Mouse (Mus musculus) lung, adult 2 months (tissue): Measurements from ENCODE around the gene Ankrd55. TPM values are rescaled to one million over a fixed set of nuclear protein-coding genes. Genes with fewer than 3 reads are reported as not detected.
A peak's percentile ranks its signal among the peaks of the same experiment; 100 is the strongest.
"Not testable (repeated sequence)": the region's sequence is repeated elsewhere in the genome, so short reads cannot be mapped to it uniquely, and the experiment has no call there.

ENCODE experiments used
- DNase-seq: peaks from one replicate; pipeline ENCODE4 v3.0.0; 2022
- H3K4me1 ChIP-seq: fragments of 200-500 bp; 2 replicates; pipeline ENCODE4 v1.6.1; 2011; ENCODE audit warnings: low read length; ENCODE audit not compliant: control insufficient read depth, insufficient read depth
- H3K4me3 ChIP-seq: fragments of 200-500 bp; replicated peaks from 2 replicates; pipeline ENCODE3; 2011; ENCODE audit warnings: low read depth, mild to moderate bottlenecking, control low read depth, low read length; ENCODE audit errors: extremely low read depth
- CTCF ChIP-seq: fragments of 200-500 bp; IDR thresholded peaks from 2 replicates; pipeline ENCODE4 v1.5.1; 2011; ENCODE audit warnings: mild to moderate bottlenecking, low read length, control low read depth; ENCODE audit not compliant: insufficient read depth
- POLR2A ChIP-seq: fragments of 200-500 bp; IDR thresholded peaks from 2 replicates; pipeline ENCODE4 v1.6.1; 2011; ENCODE audit warnings: low read depth, mild to moderate bottlenecking, control low read depth, low read length, borderline replicate concordance; ENCODE audit errors: extremely low read depth
- WGBS: fragments of 180-500 bp; shearing (Covaris S2); methylation state at CpG from one replicate; pipeline ENCODE4 v1.1.7; 2018; 5-methylcytosine and 5-hydroxymethylcytosine counted together
- polyA plus RNA-seq: library from polyadenylated mRNA; depleted of rRNA; stranded (reverse); fragments of >200 nt; gene quantifications from 2 replicates; pipeline ENCODE4 v1.2.3, GENCODE M21; 2012

The Ankrd55 gene
- polyA plus RNA-seq, 1 experiment, result 0.15 TPM

DNA sequence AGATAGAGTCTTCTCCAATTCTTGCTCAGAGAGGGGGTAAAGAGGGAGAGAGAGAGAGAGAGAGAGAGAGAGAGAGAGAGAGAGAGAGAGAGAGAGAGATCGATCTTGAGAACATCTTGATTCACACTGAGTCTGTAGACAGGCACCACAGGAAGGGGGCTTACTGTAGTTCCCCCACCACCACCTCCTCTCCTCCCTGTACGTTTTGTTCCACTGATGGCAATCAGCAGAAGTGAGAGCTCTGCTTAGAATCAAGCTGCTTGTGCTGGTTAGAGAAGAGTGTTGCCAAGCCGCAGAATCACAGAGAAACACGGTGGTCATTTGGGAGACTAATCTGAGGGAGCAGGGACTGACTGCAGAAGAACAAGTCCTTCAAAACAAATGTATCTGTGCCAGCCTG is 1.7 kb downstream of the Ankrd55 start:
- WGBS, result 59% methylated on average over 4 of the region's 4 CpGs
- H3K4me3 ChIP-seq, result no peak overlapping the region

DNA sequence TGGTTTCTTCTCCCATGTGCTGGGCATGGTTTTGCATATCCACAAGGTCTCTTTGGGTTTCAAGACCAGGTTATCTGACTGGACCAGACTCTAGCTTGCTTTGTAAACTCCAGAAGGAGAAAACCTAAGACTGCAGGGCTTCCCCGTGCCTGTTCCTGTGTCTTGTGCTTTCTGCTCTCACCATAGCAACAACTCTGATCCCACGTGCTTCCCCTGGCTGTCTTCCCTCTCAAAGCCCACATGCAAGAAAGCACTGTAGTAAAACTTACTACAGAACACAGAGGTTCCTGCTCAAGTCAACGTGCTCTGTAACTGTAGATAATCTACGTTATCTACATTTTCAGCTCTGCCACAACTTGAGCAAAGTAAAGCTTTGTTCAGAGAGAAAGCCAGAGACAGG is 4.2 kb downstream of the Ankrd55 start:
- Histone ChIP-seq H3K4me1 (no peaks in the 10 kb centered on the region), H3K4me3 (no peak overlapping the region)
- TF ChIP-seq CTCF (no peak), POLR2A (no peak)
- no peak for DNase-seq
- 45% methylated on average over 4 of the region's 4 CpGs for WGBS

More for the DNA sequence above, 1.7 kb downstream of the Ankrd55 start:
- DNase-seq, result no peak
- TF ChIP-seq POLR2A (no peak), CTCF (no peak)
- no peaks in the 10 kb centered on the region for H3K4me1 ChIP-seq

- 94% methylated on average over 6 of the region's 6 CpGs for WGBS
Observed at GRCm38 (mm10) chr13:112293092-112293491, 4.8 kb downstream of the Ankrd55 start.

DNA sequence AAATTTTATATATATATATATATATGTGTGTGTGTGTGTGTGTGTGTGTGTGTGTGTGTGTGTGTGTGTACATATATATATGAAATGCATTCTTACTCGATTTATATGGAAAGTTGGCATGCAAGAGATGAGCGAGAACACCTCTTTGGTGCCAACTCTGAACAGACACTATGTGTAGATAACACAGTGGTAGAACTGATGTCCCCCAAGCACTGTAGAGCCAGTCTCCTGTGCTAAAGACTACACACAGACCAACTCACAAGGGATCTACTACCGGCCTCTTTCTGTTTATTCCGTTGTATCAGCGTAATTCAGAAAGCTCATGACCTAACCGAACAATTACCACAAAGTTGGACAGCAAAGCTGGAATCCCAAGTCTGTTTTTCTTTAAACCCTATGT is 6.2 kb downstream of the Ankrd55 start:
- 89% methylated on average over 6 of the region's 6 CpGs for WGBS
- DNase-seq, result no peak
- no peak overlapping the region for H3K4me3 ChIP-seq
- TF ChIP-seq POLR2A, result no peak
- no peak for TF ChIP-seq CTCF
- H3K4me1 ChIP-seq, result no peaks in the 10 kb centered on the region

More at GRCm38 (mm10) chr13:112293092-112293491, 4.8 kb downstream of the Ankrd55 start:
- Histone ChIP-seq H3K4me1 (no peaks in the 10 kb centered on the region), H3K4me3 (no peak overlapping the region)
- no peak for DNase-seq
- TF ChIP-seq POLR2A (no peak), CTCF (no peak)

DNA sequence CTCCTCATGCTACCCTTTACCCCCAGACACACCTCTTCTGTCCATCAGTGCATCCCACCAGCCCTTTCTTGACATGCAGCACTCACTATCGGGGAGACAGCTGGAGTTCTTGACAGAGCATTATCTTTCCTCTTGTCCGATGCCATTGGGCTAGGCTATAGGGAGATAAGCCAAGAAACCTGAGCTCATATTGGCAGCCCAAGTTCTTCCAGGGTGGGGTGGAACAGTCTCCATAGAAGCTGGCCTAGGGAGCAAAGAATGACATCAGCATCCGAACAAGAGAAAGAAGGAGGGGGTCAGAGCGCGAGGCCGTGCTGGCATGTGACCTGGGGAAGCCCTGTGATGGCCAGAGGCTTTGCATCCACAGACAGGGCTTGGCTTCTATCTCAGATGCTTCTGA is 9.5 kb downstream of the Ankrd55 start:
- no peak for DNase-seq
- no peak for TF ChIP-seq CTCF
- TF ChIP-seq POLR2A, result no peak
- WGBS, result 81% methylated on average over 6 of the region's 6 CpGs
- Histone ChIP-seq H3K4me1 (no peaks in the 10 kb centered on the region), H3K4me3 (no peak overlapping the region)

DNA sequence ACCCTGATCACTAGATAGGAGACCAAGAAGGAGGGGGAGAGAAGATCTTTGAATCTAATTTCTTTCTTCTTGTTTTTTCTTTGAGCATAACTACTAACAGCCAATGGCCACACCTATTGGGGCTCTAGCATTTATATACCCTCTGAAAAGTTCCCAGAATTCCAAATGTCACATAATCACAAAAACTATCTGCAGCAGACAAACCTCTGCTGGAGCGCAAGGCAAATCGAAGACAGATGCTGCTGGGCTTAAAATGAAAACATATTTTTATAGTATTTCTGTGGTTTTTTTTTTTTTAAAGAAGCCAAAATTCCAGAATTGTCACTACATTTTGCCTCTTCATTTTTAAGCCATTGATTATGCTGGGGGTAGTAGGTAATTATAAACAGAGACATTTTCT is 15.2 kb downstream of the Ankrd55 start:
- Histone ChIP-seq H3K4me1 (no peaks in the 10 kb centered on the region), H3K4me3 (no peak overlapping the region)
- no peak for DNase-seq
- 97% methylated on average over 2 of the region's 2 CpGs for WGBS
- TF ChIP-seq CTCF, result no peak
- no peak for TF ChIP-seq POLR2A

DNA sequence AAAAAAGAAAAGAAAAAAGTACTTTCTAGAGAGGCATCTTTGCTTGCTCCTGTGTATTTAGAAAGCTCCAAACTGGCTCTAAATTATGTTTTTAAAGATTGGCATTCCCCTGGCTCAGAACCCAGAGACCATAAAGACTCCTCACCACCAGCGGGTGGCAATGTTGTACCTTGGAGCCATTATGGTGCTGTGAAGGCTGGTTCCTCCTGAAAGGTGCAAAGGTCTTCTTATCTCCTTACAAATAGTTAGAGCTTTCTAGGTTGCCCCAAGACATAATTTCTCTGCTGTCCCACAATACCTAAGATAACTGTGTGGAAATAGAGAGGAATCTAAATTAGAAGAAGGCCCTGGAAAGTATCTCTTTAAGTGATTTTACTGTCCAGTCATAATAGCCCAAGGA is 20.4 kb downstream of the Ankrd55 start:
- Histone ChIP-seq H3K4me1 (no peaks in the 10 kb centered on the region; the same call in 1 of the 2 replicates), H3K4me3 (no peak overlapping the region)
- 16% methylated on average over 1 of the region's 1 CpGs for WGBS
- TF ChIP-seq POLR2A (no peak), CTCF (peak; percentile 85)
- DNase-seq, result peak; percentile 43

GRCm38 (mm10) chr13:112311611-112312010 is 23.4 kb downstream of the Ankrd55 start:
- not testable (repeated sequence) for H3K4me3 ChIP-seq, H3K4me1 ChIP-seq, DNase-seq
- WGBS, result 52% methylated on average over 3 of the region's 3 CpGs

DNA sequence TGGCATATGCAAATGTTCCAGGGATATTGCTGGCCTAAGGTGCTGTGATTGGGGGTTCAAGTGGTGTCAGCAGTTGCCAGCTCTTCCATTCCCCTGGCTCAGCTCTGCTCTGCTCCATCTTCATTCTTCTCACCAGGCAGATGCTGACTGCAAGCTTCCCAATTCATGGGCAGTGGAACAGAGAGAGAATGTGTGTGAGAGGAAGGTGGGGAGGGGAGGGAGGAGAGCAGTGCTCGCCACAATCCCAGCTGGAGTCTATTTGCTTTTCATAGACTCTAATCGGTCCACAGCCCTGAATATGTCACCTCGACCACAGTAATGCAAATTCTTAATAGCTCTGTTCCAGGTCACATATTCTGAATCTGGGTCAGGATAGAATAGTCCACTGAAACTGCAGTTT is 27.2 kb downstream of the Ankrd55 start:
- 54% methylated on average over 3 of the region's 3 CpGs for WGBS
- H3K4me1 ChIP-seq, result no peaks in the 10 kb centered on the region; the same call in 1 of the 2 replicates
- no peak overlapping the region for H3K4me3 ChIP-seq
- DNase-seq, result no peak
- TF ChIP-seq POLR2A (no peak), CTCF (no peak)

DNA sequence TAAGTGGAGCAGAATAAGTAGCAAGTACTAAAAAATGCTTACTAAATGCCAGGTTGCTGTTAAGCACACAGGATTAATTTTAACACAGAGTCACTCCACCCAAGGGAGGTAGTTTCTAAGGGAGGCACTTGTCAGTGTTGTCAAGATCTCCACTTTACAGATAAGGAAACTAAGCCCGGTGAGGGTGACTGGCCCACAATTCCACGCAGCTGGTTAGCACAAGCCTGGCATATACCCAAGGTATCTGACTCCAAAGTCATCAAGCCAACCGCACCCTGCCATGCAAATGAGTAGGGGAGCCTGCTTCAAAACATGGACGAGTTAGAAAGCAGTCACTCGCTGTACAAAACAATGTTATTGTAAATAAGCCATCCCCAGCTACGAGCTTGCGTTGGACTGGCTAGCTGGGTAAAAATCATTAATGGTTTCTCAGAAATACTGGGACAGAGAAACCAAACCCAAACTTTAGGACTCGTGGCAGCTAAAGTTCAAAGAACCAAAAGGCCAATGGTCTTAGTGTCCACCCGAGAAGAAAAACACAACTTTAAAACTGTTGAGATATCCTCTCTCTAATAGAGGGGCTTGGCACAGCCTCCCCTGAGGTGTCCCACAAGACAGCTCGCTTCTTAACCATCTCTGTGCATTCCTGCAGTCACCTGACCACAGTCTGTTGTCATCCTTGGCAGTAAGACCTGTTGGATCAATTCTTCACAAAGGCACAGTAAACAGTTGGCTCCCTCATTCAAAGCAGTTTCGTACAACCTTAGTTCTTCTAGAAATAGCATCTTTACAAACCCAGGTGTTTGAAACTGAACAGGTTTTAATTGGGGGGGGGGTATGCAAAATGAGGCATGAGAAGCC is 28.6 kb downstream of the Ankrd55 start:
- 49% methylated on average over 11 of the region's 11 CpGs for WGBS
- Histone ChIP-seq H3K4me1 (no peaks in the 10 kb centered on the region; the same call in 1 of the 2 replicates), H3K4me3 (no peak overlapping the region)
- DNase-seq, result no peak
- TF ChIP-seq CTCF (no peak), POLR2A (no peak)

DNA sequence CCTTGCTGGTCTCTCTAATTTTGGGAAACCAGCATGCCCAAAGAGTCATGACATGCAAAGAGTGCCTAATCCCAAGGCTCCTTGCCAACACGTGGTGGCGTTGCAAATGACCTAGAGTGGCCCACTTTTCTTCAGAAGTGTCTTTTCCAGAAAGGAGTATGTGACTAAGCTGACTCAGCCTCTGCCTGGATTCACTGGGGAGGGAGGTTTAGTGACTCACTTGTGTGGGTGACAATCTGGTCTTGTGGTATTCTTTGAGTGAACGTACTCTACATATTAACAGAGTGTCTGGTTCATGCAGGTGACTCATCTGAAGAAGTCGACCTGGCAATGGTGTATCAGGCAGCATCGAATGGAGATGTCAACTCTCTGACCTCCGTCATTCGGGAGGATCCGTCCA is 29.9 kb downstream of the Ankrd55 start:
- no peak for DNase-seq
- no peak for TF ChIP-seq CTCF
- no peak for TF ChIP-seq POLR2A
- WGBS, result 72% methylated on average over 8 of the region's 8 CpGs
- Histone ChIP-seq H3K4me1 (no peaks in the 10 kb centered on the region; the same call in 1 of the 2 replicates), H3K4me3 (no peak overlapping the region)
